Mouse (Mus musculus) CD4-positive helper T cell, adult 2 months (primary cell): ENCODE results near the gene Polr3f.

Source experiments
- DNase-seq: peaks from one replicate; pipeline ENCODE4 v3.0.0-alpha.2; 2012; ENCODE audit warnings: low read depth, missing footprints, low spot score

The Polr3f gene

GRCm38 (mm10) chr2:144526981-144527820 is at the start of gene Polr3f, which contains the start of gene Dzank1:
TSS of gene Polr3f (plus strand) at chr2:144527718.
TSS of gene Dzank1 (minus strand) at chr2:144527414.
- peak; percentile 98 for DNase-seq

GRCm38 (mm10) chr2:144479421-144479820 is 48.1 kb upstream of the Polr3f start:
- no peak for DNase-seq

DNA sequence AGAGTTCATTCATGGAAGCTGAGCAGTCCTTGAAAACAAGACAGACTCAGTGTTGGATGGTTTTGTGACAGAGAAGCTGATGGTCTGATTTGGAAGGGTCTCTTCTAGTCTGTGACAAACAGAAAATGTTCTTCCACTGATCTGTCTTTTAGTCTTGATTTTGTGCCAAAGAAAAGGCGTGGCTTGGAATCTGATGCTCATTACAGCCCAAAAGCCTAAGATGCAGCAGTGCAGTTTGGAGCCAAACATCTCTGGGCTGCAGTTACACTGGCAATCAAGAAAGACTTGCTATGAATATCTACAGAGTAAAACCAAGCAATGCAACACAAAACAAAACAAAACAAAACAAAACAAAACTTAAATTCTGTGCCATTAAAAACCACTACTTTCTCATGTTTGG is 43.4 kb upstream of the Polr3f start:
- no peak for DNase-seq

DNA sequence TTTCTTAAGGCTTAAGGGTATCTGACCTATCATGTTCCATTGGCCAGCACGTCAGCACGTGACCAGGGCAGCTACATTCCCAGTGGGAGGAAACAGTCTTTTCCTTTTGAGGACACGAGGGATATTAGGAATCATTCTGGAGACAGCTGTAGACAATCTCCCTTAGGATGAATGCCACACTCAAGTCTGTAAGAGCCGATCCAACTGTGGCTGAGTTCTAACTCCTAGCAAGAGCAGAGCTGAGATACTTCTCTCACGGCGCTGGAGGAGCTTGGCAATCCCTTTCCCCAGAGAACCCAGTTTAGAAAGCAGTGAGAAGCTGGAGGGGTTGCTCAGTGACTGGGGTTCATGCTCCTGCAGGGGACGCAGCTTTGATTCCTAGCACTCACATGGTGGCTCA is 42.1 kb upstream of the Polr3f start:
- no peak for DNase-seq

DNA sequence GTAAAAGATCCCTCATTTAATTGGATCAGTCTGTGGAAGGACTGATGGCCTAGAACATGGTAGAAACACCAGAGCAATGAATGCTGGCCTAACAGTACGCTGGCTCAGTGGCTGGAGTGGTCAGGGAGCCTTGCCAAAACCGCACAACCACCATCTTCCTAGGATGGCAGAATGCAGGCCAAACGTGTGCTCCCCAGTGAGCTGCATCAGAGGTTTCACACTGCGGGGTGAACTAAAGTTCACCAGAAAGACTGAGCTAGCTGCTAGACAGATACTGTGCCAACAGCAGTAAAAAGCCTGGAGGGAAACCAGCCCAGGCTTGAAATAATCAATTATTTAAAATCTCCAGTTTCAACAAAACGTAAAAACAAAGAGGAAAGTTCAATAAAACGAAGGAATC is 40.0 kb upstream of the Polr3f start:
- no peak for DNase-seq

DNA sequence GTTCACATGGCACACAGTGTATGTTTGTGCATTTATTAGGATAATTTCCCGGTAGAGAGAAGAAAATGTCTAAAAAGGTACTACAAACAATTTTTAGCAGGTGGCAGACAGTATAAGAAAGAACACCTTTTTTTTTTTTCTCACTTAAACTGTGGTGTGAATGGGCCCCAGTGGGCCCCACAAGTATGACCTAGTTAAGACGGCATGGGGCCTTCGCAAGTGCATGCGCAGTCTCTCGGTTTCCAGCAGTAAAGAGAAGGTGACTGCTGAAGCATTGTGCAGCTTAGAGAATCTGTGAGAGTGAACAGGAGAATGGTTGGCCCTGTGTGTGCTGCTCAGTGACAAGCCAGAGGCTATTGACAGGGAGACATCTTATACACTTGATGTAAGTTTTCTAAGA is 38.2 kb upstream of the Polr3f start:
- DNase-seq: no peak

DNA sequence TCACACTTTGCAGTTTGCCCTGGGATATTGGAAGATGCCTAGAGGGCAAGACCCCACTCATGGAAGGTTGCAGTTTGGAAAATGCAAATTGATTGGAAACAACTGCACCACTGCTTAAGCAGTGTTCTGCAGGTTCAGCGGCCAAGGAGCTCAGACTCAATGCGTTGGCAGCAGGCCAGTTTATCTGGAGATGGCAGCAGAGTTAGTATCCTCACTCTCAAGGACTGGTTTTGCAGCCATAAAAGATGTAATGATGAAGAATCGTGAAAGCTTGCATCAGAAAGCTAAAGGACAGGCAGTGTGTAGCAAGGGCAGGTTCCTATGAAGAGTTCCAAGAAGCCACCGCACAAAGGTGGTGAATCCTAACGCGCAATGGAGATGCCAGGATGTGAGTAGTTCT is 25.4 kb upstream of the Polr3f start:
- DNase-seq: no peak

DNA sequence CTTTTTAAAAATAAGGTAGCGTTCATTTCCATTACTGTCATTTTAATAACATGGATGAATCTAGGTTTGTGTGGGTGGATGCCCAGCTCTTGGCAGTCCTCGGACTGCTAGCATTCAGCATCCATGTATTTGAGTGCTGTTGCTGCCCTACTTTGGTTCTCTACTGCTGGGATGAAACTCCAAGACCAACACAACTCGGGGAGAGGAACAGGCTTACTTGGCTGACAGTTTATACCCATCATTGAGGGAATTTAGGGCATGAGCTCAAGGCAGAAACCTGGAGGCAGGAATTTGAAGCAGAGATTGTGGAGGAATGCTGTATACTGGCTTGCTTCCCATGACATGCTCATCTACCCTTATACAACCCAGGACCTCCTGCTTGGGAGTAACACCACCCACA is 12.9 kb upstream of the Polr3f start:
- DNase-seq: no peak

- no peak for DNase-seq
These were observed 7.7 kb upstream of the Polr3f start for GRCm38 (mm10) chr2:144519772-144520171.

- peak; percentile 12 for DNase-seq
These were observed 1.7 kb upstream of the Polr3f start for GRCm38 (mm10) chr2:144525856-144526255.

DNA sequence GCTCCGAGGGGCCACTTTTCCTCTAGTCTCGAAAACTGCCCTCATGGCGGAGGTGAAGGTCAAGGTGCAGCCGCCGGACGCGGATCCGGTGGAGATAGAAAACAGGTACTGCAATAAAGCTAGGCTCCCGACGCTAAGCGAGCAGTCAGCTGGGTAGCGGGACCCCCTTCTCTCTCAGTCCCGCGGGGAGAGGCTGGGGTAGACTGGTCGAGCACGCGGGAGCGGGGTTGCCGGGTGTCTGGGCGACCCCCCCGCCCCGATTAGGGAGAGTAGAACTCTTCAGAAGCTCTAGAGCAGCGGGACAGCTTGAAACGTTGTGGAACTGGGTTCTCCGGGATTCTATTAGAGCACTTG is 280 bp downstream of the Polr3f start:
- DNase-seq: no peak

DNA sequence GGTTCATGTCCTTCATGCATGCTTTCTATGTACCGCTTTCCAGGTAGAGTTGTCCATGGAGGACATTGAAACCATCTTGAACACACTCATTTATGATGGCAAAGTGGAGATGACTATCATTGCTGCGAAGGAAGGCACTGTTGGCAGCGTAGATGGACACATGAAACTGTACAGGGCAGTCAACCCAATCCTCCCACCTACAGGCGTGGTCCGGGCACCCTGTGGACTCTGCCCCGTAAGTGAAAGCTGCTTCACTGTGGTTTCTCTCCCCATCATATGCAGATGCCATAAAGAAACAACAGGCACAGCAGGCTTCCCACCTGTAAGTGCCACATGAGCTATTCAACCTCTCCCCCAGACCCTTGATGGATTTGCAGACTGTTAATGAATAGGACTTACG is 9.6 kb downstream of the Polr3f start:
- DNase-seq: no peak

- DNase-seq: no peak
These were observed 13.7 kb downstream of the Polr3f start for GRCm38 (mm10) chr2:144541246-144541645.

DNA sequence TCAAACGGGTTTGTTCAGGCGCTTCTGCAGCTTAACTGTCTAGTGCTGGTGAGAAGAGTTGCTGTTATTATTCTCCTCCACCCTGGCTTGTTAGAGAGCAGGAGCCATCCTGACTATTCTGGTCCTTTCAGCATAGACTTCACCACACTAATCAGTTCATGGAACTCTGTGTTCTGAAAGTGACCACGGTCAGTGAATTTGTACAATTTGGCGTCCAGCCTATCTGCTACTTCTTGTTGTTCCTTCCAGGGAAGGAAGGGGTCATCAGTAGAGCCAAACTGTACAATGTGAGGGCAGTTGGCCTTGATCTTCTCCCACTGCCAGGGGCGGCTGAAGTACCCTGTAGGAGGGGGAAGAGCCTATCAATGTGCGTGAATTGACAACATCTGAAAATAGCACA is 16.2 kb downstream of the Polr3f start:
- DNase-seq: no peak

DNA sequence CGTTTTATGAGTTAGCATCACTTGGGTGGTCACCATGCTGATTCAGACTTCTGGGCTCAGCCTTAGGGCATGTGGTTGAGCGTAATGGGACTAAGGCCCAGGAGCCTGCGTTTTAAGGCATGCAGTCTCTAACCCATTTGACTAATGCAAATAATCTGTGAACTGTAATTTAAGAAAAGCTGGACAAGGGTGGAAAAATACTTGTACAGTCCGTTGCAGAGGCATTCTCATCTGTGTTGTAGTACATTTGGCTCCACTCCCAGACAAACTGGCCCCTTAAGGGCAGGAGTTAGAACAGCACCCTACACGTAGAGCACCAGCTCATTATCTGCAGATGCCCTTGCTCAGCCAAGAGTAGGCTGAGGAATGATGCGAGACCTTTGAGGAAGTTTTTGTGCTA is 17.1 kb downstream of the Polr3f start:
- no peak for DNase-seq

DNA sequence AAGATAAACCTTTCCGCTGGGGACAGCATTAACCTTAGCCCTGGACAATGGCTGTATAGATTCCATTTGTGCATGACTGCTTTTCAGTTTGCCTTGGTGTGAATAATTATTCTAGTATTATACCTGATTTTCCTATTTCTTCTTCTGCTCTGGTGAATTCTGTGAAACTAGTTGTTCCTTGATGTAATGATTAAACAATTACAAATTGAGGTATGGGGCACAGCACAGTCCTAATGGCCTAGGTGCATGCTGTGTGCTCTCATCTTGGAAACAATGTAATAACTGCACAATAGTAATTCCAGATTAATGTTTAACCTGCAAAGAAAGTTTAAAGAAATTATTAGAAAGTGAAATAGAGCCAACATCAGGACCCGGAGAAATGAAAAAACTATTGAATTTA is 17.5 kb downstream of the Polr3f start:
- no peak for DNase-seq

GRCm38 (mm10) chr2:144545481-144545880 is 18.0 kb downstream of the Polr3f start:
- no peak for DNase-seq

GRCm38 (mm10) chr2:144547559-144547958 is 20.0 kb downstream of the Polr3f start:
- no peak for DNase-seq

- peak; percentile 62 for DNase-seq
These were observed 23.0 kb downstream of the Polr3f start, which contains the start of gene Rbbp9 for GRCm38 (mm10) chr2:144550529-144550928. TSS of gene Rbbp9 (minus strand) at chr2:144550869.

- no peak for DNase-seq
These were observed 26.4 kb downstream of the Polr3f start for GRCm38 (mm10) chr2:144553905-144554304.

GRCm38 (mm10) chr2:144555286-144555819 is 27.8 kb downstream of the Polr3f start:
- DNase-seq: no peak

GRCm38 (mm10) chr2:144555820-144556552 is 28.5 kb downstream of the Polr3f start, which contains the start of gene Sec23b:
TSS of gene Sec23b (plus strand) at chr2:144556229.
- DNase-seq: peak; percentile 96

- DNase-seq: no peak
These were observed 61.2 kb downstream of the Polr3f start for GRCm38 (mm10) chr2:144588723-144589122.
